Mouse (Mus musculus) limb, embryonic 14.5 days (tissue): Measurements from ENCODE around the gene Nrp2. TPM values are rescaled to one million over a fixed set of nuclear protein-coding genes. Genes with fewer than 3 reads are reported as not detected.

Experiments
- ATAC-seq: fragments of 200-750 bp; cut with Nextera tagmentation; 2 replicates; pipeline ENCODE4 v1.8.0; 2017; ENCODE audit warnings: low read depth, moderate number of reproducible peaks, moderate TSS enrichment; ENCODE audit not compliant: low FRiP score
- DNase-seq: peaks from one replicate; pipeline ENCODE4 v3.0.0-alpha.2; 2015; ENCODE audit warnings: low spot score
- H3K27ac ChIP-seq: fragments of 300-500 bp; sonication (generic); replicated peaks from 2 replicates; pipeline ENCODE4 v1.5.1; 2014; ENCODE audit warnings: low read depth, mild to moderate bottlenecking, low read length, moderate library complexity, mixed read lengths
- H3K27me3 ChIP-seq: fragments of 300-500 bp; sonication (generic); 2 replicates; pipeline ENCODE4 v1.6.1; 2014; ENCODE audit warnings: low read length, mixed read lengths; ENCODE audit not compliant: control insufficient read depth, insufficient read depth
- H3K36me3 ChIP-seq: fragments of 300-500 bp; sonication (generic); 2 replicates; pipeline ENCODE4 v1.6.1; 2014; ENCODE audit warnings: mild to moderate bottlenecking, low read length, moderate library complexity, mixed read lengths; ENCODE audit not compliant: control insufficient read depth, insufficient read depth
- H3K4me1 ChIP-seq: fragments of 300-500 bp; sonication (generic); 2 replicates; pipeline ENCODE4 v1.6.1; 2014; ENCODE audit warnings: antibody characterized with exemption, low read length, mixed read lengths; ENCODE audit not compliant: control insufficient read depth, insufficient read depth
- H3K4me2 ChIP-seq: fragments of 300-500 bp; sonication (generic); replicated peaks from 2 replicates; pipeline ENCODE4 v1.6.1; 2014; ENCODE audit warnings: low read depth, mild to moderate bottlenecking, low read length, moderate library complexity; ENCODE audit not compliant: severe bottlenecking
- H3K4me3 ChIP-seq: fragments of 300-500 bp; sonication (generic); replicated peaks from 2 replicates; pipeline ENCODE4 v1.5.1; 2014; ENCODE audit warnings: low read length
- H3K9ac ChIP-seq: fragments of 300-500 bp; sonication (generic); 2 replicates; pipeline ENCODE4 v1.6.1; 2014; ENCODE audit warnings: mild to moderate bottlenecking, low read depth, low read length, moderate library complexity; ENCODE audit not compliant: severe bottlenecking
- H3K9me3 ChIP-seq: fragments of 300-500 bp; sonication (generic); 2 replicates; pipeline ENCODE4 v1.6.1; 2016; ENCODE audit warnings: low read length; ENCODE audit not compliant: control insufficient read depth
- POLR2A ChIP-seq: fragments of 200-500 bp; IDR thresholded peaks from 2 replicates; pipeline ENCODE4 v1.8.0; 2012; ENCODE audit warnings: inconsistent platforms, mild to moderate bottlenecking, moderate library complexity, borderline replicate concordance; ENCODE audit not compliant: insufficient read depth, insufficient read length; ENCODE audit errors: extremely low read depth
- WGBS: fragments of 180-500 bp; shearing (Covaris S2); extraction: QIAGEN DNeasy Blood & Tissue Kit; methylation state at CpG from one replicate; pipeline ENCODE4 v1.1.7; 2014; 5-methylcytosine and 5-hydroxymethylcytosine counted together
- polyA plus RNA-seq, 2 experiments: library from polyadenylated mRNA; depleted of rRNA in 1 of 2; stranded (reverse) in 1 of 2; unstranded in 1 of 2; fragments of >200 nt; fragmentation: Nextera tagmentation in 1 of 2; extraction: Ambion mirVana in 1 of 2; gene quantifications; 2 replicates each; pipeline versions ENCODE4 v1.2.1 to v1.2.3; 2012 to 2014

Nrp2 gene
- polyA plus RNA-seq, 2 experiments: 30.4 to 60.3 TPM

GRCm38 (mm10) chr1:62705517-62705981 is 2.5 kb downstream of the Nrp2 start:
- H3K27me3 ChIP-seq: peaks cover 20% of the 10 kb centered on the region; the same call in 1 of the 2 replicates

DNA sequence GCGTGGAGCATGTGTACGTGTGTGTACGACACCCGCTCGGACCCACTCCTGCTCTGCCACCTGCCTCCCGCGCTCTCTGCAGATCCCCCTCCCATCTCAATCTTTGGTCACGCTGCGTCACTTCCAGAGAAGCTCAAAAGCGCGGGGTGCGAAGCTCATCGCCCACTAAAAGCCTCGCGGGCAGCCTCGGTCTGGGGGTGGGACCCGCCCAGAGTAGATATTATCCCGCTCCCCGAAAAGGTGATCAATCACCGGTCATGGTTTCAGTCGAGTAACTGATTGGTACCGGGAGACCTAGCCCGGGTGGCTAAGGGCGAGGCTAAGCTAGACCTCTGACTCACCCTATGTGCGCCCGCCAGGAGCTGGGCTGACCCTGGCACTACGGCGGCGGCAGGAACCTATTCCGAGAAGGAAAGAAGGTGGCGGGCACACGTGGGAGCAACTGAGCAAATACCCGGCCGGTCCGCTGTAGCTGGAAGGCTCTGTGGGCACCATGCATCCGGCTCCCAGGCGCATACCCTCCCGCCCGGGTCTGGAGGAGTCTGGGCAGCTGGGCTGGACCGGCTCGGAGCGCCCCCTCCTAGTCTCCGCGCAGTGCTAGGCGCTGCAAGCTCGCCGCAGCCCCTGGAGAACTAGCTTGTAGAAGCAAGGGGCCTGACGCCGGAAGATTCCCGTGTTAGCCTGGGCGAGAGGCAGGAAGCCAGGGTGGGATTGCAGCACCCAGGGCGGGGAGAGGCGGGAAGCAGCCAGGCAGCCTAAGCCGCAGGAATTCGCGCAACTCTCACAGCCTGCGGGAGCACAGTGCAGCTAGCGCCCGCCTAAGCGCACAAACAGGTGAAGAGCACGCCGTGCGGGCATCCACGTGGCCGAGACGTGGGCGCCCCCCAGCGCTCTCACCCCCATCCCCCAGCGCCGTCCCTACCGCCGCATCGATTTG is 3.3 kb downstream of the Nrp2 start:
- ATAC-seq (peak; percentile 44), DNase-seq (peak; percentile 56)
- peaks cover 20% of the 10 kb centered on the region; the same call in 1 of the 2 replicates for H3K27me3 ChIP-seq
- peak overlapping the region; percentile 69 for H3K4me3 ChIP-seq
- no peaks in the 10 kb centered on the region for H3K9me3 ChIP-seq
- H3K4me2 ChIP-seq: peak overlapping the region; percentile 98
- H3K4me1 ChIP-seq: peaks cover 46% of the 10 kb centered on the region
- peak overlapping the region; percentile 73 for H3K9ac ChIP-seq
- H3K36me3 ChIP-seq: no peaks in the 10 kb centered on the region
- WGBS: under 1% methylated on average over 71 of the region's 73 CpGs
- TF ChIP-seq POLR2A: no peak
- H3K27ac ChIP-seq: peak overlapping the region; percentile 65

More at GRCm38 (mm10) chr1:62705517-62705981, 2.5 kb downstream of the Nrp2 start:
- TF ChIP-seq POLR2A: no peak
- no peaks in the 10 kb centered on the region for H3K9me3 ChIP-seq
- H3K4me1 ChIP-seq: peaks cover 50% of the 10 kb centered on the region
- ATAC-seq (no peak), DNase-seq (no peak)
- H3K4me3 ChIP-seq: peak overlapping the region; percentile 69
- H3K4me2 ChIP-seq: peak overlapping the region; percentile 98
- peak overlapping the region; percentile 73 for H3K9ac ChIP-seq
- 2% methylated on average over 18 of the region's 18 CpGs for WGBS
- no peaks in the 10 kb centered on the region for H3K36me3 ChIP-seq
- H3K27ac ChIP-seq: peak overlapping the region; percentile 70

- peak overlapping the region; percentile 65 for H3K27ac ChIP-seq
- ATAC-seq: no peak
These were observed 4.2 kb downstream of the Nrp2 start for GRCm38 (mm10) chr1:62707101-62707912.

DNA sequence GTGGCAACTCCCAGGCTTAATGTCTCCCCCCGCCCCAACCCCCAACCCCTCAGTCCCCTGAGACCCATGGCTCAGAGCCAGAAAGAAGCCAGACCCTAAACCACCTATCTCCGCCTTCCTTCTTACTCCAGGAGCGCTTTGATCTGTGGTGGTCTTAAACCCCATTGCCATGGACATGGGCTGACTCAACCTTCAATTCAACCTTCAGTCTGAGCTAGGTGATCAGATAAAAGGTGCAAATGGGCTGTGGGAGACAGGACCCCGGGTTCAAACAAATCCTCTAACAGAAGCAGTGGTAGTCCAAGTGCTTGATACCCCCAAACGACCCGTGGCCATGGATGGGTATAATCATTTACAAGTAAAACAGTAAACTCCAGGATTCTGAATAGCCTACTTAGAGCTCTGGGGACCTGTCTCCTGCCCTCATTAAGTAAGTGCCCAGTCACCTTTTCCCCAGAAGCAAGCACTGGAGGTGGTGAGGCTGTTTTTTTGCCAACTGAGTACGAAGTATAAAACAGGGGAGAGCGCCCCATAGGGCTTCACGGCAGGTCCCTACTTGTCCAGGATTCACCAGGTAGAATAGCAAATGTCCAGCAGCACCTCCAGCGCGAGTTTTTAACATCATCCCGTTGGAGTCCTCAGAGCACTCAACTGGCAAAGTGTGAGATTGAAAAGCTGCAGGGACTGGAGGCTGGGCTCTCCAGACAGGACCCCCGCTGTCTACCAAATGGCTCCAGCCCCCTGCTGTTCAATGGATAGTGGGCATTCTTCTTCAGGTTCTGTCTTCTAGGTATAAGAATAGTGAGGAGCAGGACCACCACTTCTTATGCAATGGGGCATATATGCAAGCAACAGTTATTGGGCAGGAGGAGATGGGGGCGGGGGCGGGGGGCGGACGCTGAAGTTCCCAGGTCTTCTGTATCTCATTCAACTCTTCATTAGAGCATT is 5.1 kb downstream of the Nrp2 start:
- peak overlapping the region; percentile 98 for H3K4me2 ChIP-seq
- peak overlapping the region; percentile 69 for H3K4me3 ChIP-seq
- H3K9me3 ChIP-seq: no peaks in the 10 kb centered on the region
- DNase-seq (no peak), ATAC-seq (no peak)
- 12% methylated on average over 17 of the region's 17 CpGs for WGBS
- peaks cover 11% of the 10 kb centered on the region; the same call in 1 of the 2 replicates for H3K27me3 ChIP-seq
- H3K9ac ChIP-seq: peak overlapping the region; percentile 73
- TF ChIP-seq POLR2A: no peak
- H3K4me1 ChIP-seq: peaks cover 46% of the 10 kb centered on the region
- no peak overlapping the region for H3K27ac ChIP-seq
- H3K36me3 ChIP-seq: no peaks in the 10 kb centered on the region

More at GRCm38 (mm10) chr1:62707101-62707912, 4.2 kb downstream of the Nrp2 start:
- H3K9ac ChIP-seq: peak overlapping the region; percentile 73
- no peaks in the 10 kb centered on the region for H3K9me3 ChIP-seq
- H3K27me3 ChIP-seq: peaks cover 13% of the 10 kb centered on the region; the same call in 1 of the 2 replicates
- peaks cover 44% of the 10 kb centered on the region for H3K4me1 ChIP-seq
- H3K36me3 ChIP-seq: no peaks in the 10 kb centered on the region
- peak; percentile 84 for DNase-seq
- peak overlapping the region; percentile 69 for H3K4me3 ChIP-seq
- WGBS: 1% methylated on average over 35 of the region's 35 CpGs
- H3K4me2 ChIP-seq: peak overlapping the region; percentile 98
- 0 out of 2 replicates have a peak, but pooled peaks have one; percentile 15 for TF ChIP-seq POLR2A
